Mouse (Mus musculus) adrenal gland, adult 18-20 months (tissue): ENCODE results near the gene 1700029J07Rik. TPM values are rescaled to one million over a fixed set of nuclear protein-coding genes. Genes with fewer than 3 reads are reported as not detected.

Experiments used
- DNase-seq, 2 experiments: peaks; one replicate each; pipeline ENCODE4 v3.0.0; 2021 to 2022; ENCODE audit warnings: low spot score in 2 of 2
- long read RNA-seq, 2 experiments: library from polyadenylated mRNA; stranded (forward); transcript quantifications; one replicate each; pipeline ENCODE4 v2.0.0; 2021
- total RNA-seq, 2 experiments: library from RNA; stranded (reverse); gene quantifications; 1 replicate in 1 of 2; 2 replicates in 1 of 2; pipeline ENCODE4 v1.2.3; 2021

Gene 1700029J07Rik
- 1 to 10 TPM; 2.4 to 2.7 TPM for total RNA-seq
- long read RNA-seq, experiment 1, partial matches to known transcripts: 0 of 1 reads
- long read RNA-seq, experiment 1, other reads (novel, unspliced or antisense): 0 of 1 reads
- long read RNA-seq, experiment 2, partial matches to known transcripts: 1 of 2 reads
- long read RNA-seq, experiment 2, other reads (novel, unspliced or antisense): 1 of 2 reads

DNA sequence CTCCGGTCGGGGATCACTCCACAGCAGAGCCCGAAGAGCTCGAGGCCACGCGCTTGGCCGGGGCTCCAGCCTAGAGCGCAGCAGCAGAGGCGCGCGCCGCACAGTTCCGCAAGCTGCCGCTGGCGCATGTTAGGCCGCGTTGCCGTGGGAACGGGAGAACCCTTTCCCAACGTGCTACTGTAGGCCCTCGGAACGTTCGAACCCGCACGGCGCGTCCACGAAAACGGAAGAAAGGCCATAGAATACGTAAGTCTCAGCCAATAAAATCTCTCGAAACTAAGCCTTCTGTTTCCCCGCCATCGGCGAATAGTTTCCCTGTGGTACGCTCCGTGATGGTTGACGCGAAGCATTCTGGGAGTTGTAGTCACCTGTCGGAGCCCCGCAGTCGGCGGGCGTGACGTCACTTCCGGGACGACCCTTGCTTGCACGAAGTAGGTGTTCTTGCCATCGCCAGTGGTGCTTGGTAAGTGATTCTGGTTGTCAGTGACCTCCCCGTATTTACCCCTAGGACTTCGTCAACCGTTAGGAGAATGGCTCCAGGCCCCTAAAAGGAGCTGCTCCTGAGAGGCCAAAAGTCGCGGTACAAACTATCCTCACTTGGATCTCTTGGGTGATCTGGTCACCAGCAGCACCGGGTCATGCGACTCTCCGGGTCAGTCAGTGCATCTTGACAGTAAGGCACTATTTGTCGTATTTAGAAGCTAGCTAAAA is at the start of gene 1700029J07Rik, which contains the start of gene Ufsp2:
Gene 1700029J07Rik, minus strand, starts transcription at position 127 of the 711 bp plus-strand sequence.
Gene Ufsp2, plus strand, starts transcription at position 403 of the 711 bp plus-strand sequence.
- peak; percentile 95 to 97 for DNase-seq

DNA sequence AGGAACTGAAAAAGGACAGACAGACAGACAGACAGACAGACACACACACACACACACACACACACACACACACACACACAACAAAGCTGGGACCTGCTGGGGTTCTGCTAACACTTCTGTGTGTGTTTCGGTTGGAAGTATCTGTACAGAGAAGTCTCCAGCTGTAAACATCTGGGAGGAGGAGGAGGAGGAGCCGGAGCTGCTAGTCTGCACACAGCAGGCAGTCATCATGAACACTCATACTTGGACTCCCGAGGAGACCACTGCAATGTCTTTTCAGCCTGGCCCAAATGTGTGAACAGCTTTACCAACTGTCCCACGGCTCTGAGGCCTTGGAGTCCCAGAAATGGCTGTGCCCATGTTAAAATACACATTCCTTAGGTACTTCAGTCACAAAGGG is 49.3 kb upstream of the 1700029J07Rik start:
- DNase-seq: no peak

DNA sequence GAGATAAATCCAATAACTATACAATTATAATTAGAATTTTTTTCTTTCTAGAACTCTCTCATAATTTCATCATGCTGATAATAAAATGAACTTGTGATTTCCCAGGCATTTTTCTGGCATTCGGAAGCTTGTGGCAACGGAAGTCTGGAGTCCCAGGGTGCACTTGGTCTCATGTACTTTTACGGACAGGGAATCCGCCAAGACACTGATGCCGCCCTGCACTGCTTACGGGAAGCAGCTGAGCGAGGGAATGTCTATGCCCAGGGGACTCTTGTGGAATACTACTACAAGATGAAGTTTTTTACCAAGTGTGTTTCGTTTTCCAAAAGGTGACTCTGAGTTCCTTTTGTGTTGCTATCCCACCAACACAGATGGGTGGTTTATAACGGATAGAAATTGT is 47.7 kb upstream of the 1700029J07Rik start:
- DNase-seq: no peak

DNA sequence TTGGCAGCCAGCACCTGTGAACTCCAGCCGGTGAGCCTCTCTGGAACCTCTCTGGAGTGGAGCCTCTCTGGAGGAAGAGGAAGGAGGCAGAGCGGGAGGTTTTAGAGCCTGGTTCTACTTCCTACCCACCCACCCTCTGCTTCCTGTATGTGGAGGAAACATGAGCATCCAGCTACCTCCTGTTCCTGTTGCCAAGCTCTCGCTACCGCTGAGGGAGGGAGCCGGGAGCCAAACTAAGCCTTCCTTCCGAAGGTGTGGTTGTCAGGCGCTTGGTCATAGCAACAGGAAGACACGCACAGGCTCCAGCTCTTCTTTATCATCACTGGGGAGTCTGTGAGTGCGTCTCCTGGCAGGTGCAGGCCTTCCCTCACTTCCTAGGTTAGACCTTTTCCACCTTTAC is 47.2 kb upstream of the 1700029J07Rik start:
- no peak for DNase-seq

DNA sequence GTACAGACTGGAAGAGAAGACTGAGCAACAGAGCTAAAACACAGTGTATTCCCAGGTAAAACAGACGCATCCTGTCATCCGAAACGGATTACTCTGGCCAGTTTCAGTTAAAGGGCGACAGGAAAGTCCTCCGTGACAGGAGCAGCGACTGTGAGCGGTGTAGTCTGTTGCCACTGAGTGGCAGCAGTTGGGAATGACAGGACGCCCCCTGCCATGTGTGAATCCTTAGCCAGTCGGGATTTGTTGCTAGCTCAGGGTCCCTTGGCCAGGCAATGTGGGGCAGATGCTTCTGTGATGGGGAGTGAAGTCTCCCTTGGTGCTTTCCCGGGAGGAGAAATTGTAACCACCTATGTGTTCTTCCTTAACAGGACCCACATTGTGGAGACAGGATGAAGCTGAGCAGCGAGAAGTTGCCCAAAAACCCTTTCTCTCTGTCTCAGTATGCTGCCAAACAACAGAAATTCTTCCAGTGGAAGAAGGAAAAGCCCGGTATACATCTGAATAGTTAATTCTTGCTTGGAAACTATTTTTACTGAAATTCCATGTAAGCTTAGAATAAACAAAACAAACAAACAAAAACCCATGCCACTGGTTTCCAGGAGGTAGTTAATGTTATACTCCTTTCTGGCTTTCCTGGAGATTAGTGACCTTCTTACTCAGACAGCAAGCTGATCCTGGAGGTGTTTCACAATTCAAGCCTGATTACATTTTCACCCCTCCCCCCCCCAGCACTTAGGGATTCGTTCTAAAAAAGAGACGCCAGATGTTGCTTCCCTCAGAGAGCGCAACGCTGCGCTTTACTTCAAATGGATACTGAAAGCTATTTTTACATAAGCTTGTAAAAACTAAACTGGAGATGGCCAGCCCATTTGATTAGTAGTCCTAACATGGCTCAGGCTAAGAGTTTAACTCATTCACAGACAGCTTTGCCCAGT is 36.0 kb upstream of the 1700029J07Rik start:
- DNase-seq: no peak

DNA sequence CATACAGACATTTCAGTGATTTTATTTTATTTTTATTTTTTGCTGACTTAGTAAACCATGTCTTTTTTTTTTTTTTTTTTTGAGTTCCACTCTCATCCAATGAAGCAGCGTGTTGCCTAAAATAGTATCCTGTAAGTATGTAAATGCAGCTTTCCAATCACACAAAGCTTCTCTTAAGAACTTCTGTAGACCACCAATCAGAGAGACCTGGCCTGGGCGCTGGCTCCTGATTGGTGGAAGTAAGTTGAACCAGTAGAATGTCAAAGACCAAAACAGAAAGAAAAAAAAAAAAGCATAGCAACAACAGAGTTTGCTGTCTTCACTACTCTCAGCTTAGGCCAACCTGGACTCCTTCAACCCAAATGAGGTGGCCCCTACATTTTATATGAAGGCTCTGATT is 35.3 kb upstream of the 1700029J07Rik start:
- no peak for DNase-seq

DNA sequence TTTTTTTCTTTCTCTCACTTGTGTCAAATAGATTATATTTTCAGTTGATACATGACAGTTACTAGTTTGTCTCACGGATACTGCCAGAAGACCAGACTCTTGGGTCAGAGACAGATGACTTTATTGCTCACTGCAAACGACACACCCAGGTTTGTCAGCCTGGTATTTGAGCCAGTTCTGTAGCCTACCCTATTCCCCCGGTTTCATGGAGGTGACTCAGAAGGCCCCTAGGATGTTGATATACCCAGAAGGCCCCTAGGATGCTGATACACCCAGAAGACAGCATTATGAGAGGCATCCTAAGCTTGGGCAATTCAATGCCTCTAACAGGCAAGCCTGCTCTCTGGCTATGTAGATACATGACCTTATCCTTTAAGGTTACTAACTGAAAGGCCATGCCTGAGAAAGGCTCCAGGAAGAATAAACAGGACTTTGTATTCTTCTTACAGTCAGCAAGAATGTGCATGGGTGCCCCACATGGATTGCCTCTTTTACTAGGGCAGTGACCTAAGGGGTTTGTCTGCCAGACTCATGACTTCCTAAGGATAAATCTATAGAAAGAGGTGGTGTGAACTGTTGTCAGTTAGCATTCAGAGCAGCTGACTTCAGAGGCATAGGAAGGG is 32.1 kb upstream of the 1700029J07Rik start:
- DNase-seq: no peak

DNA sequence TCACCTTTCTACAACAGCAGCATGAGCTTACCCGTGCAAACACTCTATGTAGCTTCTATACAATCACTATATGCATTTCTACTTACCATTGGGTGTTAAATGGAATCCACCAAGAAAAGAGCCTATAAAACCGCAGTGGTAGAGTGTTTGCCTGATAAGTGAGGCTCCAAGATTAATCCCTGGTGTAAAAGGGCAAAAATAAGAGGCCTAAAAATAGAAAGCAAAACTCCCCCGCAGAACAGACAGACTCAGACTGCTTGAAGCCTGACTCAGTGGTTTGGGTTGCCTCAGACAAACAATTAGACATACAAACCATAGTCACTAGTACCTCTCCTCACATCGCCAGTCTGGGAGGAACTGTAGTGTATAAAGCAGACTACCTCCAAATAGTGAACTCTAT is 30.5 kb upstream of the 1700029J07Rik start, which contains the start of gene Ankrd37:
Gene Ankrd37, minus strand, starts transcription at position 112 of the 400 bp plus-strand sequence.
- no peak for DNase-seq

DNA sequence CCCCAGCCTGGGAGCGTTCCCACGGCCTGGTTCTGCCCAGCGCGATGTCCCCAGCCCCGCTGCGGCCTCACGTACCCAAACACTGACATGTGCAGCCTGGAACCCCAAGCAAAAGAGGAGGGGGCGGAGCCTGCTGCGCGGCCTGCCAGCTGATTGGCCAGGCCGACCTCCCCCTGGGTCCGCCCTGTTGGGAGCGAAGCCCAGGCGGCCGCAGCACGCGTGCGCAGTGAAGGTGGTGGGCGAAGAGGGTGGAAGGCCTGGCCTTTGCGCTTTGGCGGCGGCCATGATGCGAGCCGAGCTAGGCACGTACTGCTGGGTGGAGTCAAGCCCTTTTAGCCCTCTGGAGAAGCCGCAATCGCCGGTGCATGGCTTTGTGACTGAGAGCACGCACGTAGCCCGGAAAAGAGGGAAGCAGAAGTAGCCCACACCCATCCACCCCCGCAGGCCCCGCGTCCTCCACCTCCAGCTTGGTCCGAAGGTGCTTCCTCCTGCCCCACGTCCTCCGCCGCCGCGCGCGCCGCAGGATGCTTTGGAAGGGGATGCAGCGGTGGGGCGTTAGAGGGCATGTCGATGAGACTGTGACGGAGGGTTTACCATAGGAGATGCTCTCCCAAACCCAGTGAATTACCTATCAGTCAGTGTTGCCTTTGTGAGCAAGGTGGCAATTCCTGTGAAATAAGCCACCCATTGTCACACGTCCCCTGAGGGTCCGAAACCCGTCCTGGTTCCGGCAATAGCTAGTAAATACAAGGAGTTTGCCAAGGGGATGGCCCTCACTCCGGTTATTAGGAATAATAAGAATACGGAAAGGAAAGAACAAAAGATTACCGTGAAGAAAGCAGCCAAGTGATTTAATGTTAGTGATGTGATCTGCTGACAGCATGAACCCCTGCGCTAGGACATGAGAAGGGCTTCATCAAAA is 25.0 kb upstream of the 1700029J07Rik start:
- peak; percentile 99 for DNase-seq

DNA sequence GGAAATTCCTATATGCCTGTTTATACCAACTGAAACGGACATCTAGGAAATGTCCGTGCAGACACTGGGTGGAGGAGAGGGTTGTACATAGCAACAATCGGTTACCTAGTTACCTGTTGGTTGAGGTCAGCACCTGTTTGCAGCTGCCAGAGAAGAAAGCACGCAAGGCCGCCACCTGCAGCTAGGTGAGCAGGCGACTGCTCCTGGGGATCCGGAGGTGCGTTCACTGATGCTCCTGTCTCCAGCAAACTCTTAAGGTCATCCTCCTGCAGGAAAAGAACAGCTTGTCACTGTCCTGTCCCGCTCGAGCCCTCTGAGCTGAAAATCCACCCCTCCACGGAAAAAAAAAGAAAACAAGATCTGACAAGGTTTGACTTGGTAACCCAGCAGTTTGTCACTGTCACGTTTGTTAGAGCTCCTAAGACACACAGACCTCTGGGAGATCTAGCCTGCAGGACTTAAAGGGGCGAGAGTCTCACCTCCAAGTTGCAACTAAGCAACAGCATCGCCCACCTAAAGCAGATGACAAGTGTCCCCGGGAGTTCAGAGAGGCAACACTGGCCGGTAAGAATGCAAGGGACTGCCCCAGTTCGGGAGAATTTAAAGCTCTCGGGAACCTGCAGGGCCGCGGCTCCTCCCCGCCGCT is 24.2 kb upstream of the 1700029J07Rik start, which contains the start of gene Lrp2bp:
Gene Lrp2bp, plus strand, starts transcription at position 166 of the 646 bp plus-strand sequence.
- DNase-seq: peak in 1 of 2 experiments; percentile 26

DNA sequence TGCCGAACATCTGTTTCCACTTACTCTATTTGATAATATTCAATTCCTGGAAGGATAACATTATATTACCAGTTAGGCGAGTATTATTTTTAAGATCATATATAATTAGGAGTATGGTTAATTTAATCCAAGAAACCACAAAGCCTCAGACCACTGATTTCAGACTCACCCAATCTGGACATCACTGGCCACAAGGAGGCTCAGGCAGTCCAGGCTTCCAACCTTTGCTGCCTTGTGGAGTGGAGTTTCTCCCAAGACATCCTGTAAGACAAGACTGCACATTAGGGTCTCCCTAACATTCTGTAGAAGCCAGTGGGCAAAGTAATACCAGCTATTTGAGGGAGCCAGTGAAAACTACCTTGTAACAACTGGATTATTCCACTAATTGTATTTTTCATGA is 23.2 kb upstream of the 1700029J07Rik start:
- DNase-seq: no peak

DNA sequence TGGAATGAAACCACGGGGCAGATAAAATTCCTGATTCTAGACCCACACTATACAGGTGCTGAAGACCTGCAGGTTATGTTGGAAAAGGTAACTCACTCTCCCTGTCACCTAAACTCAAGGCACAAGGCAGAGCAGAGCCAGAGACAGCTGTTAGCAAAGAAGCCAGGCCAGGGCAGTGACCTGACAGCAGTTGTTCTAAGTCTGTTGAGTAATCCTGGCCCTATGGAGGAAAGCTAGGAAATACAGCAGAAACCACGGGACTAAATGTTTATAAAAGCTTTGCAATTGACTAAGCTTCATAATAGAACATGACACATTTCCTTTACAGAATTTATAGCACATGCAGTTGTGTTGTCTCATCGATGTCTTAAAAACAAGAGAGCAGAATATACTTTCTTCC is 20.5 kb upstream of the 1700029J07Rik start:
- no peak for DNase-seq

DNA sequence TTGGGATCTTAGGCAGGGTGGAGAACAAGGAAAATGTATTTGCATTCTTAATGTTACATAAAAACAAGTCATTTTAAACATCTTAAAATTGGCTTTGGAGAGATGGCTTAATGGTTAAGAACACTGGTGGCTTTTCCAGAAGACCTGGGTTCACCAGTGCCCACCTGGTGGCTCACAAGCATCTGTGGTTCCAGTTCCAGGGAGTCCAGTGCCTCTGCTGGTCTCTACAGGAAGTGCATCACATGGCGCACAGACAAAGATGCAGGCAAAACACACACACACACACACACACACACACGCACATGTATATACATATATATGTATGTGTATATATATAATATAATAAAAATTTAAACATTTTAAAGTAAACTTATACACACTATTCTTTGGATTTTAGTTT is 19.1 kb upstream of the 1700029J07Rik start:
- DNase-seq: no peak

DNA sequence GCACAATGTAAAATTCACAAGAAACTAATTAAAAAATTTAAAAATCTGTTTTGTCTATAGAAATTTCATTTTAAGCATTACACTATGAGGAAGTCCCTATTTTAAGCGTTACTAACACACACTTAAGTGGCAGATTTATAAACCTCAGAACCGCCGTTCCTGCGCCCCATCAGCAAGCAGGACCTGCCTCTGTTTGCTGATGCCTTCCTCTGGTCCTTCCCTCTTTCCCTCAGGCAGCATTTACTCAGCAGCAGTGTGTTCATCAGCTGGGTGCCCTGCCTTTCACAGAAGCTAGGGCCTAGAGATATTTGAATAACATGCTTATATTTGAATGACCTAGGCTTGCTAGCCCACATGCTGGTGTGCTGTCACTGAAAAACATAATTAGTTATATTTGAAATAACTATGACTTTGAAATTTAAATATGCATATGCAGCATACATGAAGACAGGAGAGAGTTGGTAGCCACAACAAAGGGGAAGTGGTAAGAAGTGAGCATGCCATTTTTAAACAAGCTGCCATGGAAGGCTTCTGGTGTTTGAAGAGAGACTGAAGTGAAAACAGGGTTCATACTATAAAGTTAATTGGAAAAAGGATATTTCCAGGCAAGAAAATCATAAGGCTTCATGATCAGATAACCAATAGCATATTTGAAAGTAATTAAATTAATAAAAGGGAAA is 15.7 kb upstream of the 1700029J07Rik start:
- no peak for DNase-seq

DNA sequence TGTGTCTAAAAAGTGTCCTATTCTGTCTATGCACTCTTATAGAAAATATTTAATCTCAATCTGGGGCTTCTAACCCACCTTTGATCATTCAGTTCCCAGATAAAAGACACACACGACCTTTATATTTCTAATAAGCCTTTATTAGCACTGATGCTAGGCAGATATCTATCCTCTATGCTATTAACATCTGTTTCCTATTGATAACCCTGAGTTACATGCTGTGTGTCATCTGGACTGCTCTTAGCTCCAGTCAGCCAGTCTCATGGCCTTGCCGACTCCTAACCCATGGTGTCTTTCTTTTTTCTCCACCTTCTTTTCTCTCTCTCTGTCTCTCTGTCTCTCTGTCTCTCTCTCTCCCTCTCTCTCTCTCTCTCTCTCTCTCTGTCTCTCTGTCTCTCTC is 13.1 kb upstream of the 1700029J07Rik start:
- no peak for DNase-seq

DNA sequence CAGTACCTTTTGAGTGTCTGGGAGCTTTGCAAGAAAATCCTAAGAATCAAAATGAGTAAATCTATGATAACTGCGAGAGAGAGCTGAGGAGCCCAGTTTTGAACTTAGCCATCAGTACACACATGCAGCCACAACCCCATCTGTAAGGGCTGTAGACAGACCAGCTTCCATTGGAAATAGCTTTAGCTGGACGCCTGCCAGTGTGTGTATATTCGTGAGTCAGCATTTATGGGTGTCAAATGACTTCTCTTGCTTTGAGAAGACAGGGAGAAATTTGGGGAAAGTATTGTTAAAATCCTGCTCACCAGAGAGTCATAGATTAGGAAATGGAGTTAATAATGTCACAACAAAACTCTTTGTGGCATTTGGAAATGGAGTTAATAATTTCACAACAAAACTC is 11.6 kb upstream of the 1700029J07Rik start:
- DNase-seq: no peak

DNA sequence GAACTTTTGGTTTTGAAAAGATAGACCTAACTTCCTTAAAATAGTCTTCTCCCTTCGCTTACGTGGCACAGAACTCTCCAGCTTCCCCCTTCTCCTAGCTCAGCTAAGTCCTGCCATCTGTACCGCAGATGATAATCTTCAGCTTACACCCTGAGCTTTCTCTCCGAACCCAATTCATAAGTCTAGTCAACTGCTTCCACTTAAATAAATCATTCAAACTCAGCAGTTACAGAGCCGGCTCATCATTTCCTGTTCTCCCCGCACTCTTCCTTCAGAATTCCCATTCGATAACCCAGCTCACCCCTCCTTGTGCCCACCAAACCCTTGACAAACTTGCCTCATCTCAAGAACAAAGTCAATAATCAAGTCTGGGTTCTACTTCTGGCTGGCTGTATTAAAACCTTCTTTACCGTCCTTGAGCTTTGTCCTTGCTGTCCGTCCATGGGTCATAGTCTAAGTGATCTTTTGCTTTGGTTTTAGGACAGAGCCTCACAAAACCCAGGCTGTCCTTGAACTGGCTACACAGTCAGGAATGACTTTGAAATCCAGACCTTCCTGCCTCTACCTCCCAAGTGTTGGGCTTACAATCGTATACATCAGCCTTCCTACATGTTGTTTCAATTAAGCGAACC is 901 bp upstream of the 1700029J07Rik start:
- DNase-seq: peak in 1 of 2 experiments; percentile 12

DNA sequence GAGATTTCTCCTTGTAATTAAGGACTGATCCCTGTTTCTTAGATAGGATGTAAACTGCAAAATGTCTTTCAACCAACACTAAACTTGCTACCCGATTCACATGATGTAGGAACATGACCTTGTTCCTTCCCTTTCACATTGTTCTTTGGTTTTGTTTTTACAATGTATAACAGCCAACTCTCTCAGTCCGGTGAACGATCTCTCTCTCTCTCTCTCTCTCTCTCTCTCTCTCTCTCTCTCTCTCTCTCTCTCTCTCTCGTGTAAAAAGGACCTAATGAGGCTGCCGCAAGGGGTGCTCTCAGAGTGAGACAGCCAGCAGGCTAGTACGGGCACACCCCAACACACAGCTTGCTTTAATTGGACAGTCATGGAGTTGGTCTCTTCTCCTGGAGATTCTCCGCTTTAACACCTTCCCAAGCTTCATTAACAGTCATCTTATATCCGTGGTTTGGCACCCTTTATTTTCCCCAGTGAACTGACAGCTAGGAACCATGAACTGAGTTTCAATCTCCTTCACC is 1.0 kb downstream of the 1700029J07Rik start:
- DNase-seq: no peak
